Mouse (Mus musculus) lung, postnatal 0 days (tissue): ENCODE results near the gene Creb3l2.

Experiments used
- CTCF ChIP-seq: IDR thresholded peaks from 2 replicates; pipeline ENCODE4 v1.5.1; 2016; ENCODE audit warnings: antibody characterized with exemption, mild to moderate bottlenecking
- EP300 ChIP-seq: IDR thresholded peaks from 2 replicates; pipeline ENCODE4 v1.6.1; 2016; ENCODE audit warnings: antibody characterized with exemption, mild to moderate bottlenecking, control low read depth

- TF ChIP-seq CTCF, result no peak
- no peak; the same call in 1 of the 2 replicates for TF ChIP-seq EP300
Measured at GRCm38 (mm10) chr6:37387281-37387680, 54.7 kb downstream of the Creb3l2 start.
